Mouse (Mus musculus) CD4-positive naive resting alpha-beta T cell, adult 57 days (primary cell): ENCODE data around the gene Tcam1. TPM values are rescaled to one million over a fixed set of nuclear protein-coding genes. Genes with fewer than 3 reads are reported as not detected.

ENCODE experiments used
- total RNA-seq: library from RNA; stranded (reverse); gene quantifications from one replicate; pipeline ENCODE4 v1.2.4, GENCODE M21; 2023

Tcam1 gene
- not detected for total RNA-seq

DNA sequence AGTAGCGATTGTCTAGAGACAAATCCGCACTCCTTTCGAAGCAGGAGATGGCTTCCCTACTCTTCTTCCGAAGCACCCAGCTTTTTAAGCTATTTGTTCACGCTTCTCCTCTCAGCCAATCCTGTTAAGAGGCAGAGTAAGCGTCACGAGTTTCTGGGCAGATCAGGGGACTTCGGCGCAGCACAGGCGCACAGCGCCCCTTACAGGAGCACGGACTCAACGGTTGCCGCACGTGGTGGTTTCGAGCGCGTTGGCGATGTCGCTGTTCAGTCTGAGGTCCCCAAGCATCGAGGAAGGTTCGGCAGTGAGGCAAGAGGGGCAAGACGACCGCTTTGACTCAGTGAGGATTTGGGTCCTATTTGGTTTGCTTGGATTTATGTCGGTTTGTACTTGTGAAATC lies at the start of gene Tcam1:
Gene Tcam1, plus strand, starts transcription at position 219 of the 400 bp plus-strand sequence.

DNA sequence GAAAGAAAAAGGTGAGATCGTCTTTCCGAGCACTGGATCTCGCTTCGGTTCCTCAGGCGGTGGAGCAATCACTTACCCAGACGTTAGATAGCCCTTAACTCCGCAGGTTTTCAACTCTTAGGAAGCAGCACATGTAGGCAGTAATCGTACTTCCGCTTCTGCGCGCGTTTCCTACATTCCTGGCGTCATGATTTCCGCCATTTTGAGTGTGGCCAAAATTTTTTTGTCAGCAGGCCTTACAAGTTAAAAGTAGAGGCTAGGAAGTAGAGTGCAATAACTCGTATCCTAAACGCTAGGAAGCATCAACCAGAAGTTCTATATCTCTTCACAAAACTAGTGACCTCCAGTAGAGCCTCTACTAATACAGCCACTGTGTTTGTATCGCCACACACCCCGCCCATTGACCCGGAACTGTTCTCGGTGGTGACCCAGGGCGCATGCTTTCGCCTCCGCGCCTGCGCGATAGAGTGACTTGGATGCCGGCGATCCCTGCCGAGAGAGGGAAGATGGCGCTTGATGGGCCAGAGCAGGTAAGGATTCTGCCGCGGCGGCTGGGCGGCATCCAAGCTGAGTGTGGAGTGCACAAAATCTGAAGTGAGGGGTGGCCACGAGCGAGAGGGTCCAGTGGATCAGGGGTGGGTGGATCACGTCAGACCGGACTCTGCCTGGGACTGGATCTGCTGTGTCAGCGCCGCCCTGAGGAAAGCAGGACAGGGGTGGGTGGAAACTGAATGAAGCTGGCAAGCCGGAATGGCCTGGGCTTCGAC lies 20.6 kb upstream of the Tcam1 start, which contains the start of the genes Ftsj3 and Psmc5:
Gene Ftsj3, minus strand, starts transcription at position 395 of the 767 bp plus-strand sequence.
Gene Psmc5, plus strand, starts transcription at position 470 of the 767 bp plus-strand sequence.

DNA sequence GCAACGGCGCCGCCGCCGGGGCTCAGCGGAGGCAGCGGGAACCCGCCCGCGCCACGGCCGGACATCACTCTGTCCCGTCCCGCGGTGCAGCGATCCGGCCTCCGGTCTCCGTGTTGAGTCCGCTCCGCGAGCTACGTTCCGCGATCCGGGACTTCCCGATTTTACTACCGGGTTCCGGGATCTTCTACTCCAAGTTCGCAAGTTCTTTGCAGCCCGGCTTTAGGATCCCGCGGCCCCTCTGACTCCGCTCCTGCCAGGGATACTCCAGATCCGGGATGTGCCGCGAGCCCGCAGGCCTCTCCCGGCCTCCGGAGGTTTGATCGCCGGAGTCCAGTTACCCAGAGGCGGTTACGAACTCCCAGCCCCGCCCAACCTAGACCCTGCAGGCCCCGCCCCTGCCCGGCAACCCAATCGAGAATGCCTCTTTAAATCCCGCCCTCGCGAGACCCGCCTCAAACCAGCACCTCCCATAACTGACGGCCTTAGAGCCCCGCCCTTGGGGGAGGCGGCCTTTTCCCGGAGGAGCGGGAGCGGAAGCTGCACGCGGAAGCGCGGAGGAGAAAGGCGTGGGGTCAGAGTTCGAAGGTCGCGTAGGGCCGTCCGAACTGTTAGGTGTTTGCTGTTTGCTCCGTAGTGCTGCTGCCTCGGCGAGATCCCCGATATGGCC lies 3.7 kb upstream of the Tcam1 start, which contains the start of gene Smarcd2:
Gene Smarcd2, minus strand, starts transcription at position 329 of the 667 bp plus-strand sequence.

DNA sequence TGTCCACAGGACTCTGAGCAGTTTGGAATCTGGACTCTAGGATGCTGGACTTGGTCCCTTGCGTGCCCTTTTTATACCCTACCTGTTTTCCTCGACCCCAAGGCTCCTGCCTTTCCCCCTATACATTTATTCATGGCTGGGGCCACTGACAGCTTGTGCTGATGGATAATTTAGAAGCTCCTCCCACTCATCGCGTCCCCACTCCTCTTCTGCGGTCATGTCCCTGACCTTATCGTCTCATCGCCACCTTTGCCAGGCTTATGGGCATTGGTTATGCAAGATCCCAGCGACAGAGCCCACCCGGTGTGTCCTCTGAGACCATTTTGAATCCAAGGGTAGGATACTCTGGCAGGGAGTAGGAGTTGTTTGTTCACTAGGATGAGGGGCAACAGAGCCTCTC lies 25.3 kb downstream of the Tcam1 start, which contains the start of gene Gh:
Gene Gh, minus strand, starts transcription at position 101 of the 400 bp plus-strand sequence.

DNA sequence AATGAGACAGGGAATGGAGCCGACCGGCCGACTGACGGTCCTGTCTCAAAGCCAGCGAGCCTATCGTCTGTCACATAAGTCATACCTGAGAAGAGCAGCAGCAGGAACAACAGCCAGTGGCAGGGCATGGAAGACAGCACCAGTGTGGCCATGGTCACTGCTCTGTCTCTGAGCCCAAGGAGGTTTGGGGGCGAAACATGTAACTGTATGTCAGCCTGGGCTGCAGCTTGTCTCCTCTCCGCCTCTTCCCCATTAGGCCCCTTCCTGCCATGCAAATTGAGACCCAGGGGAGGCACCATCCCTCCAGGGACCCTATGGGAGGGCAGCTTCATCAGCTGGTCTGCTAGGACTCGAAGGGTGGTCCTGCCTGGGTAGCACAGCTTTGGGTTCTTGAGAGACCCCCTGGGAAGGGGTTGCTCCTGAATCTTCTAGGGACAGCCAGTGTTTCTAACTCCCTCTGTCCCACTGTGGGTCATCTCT lies 37.9 kb downstream of the Tcam1 start, which contains the start of gene Cd79b:
Gene Cd79b, minus strand, starts transcription at position 430 of the 480 bp plus-strand sequence.

Other genes with a start within 250 kb of the Tcam1 start
- gene Dcaf7, start 239.8 kb upstream of the Tcam1 start, total RNA-seq: 64.9 TPM
- 8.3 TPM for gene Taco1, start 210.6 kb upstream of the Tcam1 start, total RNA-seq
- 174 TPM for gene Map3k3, start 192.1 kb upstream of the Tcam1 start, total RNA-seq
- 12.1 TPM for gene Gm10840, start 115.8 kb upstream of the Tcam1 start, total RNA-seq
- 840 TPM for gene Limd2, start 115.8 kb upstream of the Tcam1 start, total RNA-seq
- gene Strada, start 74.5 kb upstream of the Tcam1 start, total RNA-seq: 27.2 TPM
- 38.1 TPM for gene Ccdc47, start 60.3 kb upstream of the Tcam1 start, total RNA-seq
- 80.4 TPM for gene Ddx42, start 59.7 kb upstream of the Tcam1 start, total RNA-seq
- 69.6 TPM for gene Ftsj3, start 20.6 kb upstream of the Tcam1 start, total RNA-seq
- 46.4 TPM for gene Psmc5, start 20.5 kb upstream of the Tcam1 start, total RNA-seq
- 108 TPM for gene Smarcd2, start 3.7 kb upstream of the Tcam1 start, total RNA-seq
- gene Gh, start 25.2 kb downstream of the Tcam1 start, total RNA-seq: 0.95 TPM
- gene Cd79b, start 38.1 kb downstream of the Tcam1 start, total RNA-seq: 49.8 TPM
- gene Scn4a, start 76.6 kb downstream of the Tcam1 start, total RNA-seq: 1.2 TPM
- gene Prr29, start 88.8 kb downstream of the Tcam1 start, total RNA-seq: not detected
- gene Icam2, start 111.4 kb downstream of the Tcam1 start, total RNA-seq: 68.0 TPM
- 14.8 TPM for gene Ern1, start 211.2 kb downstream of the Tcam1 start, total RNA-seq